Mouse (Mus musculus) ES-Bruce4 (cell line): ENCODE results near the gene Pde5a. TPM values are rescaled to one million over a fixed set of nuclear protein-coding genes. Genes with fewer than 3 reads are reported as not detected.

Source experiments
- H3K27ac ChIP-seq: 2 replicates; pipeline ENCODE4 v1.5.1; 2012; ENCODE audit warnings: low read length, inconsistent platforms; ENCODE audit not compliant: insufficient read depth
- H3K27me3 ChIP-seq: 2 replicates; pipeline ENCODE4 v1.6.1; 2012; ENCODE audit warnings: mild to moderate bottlenecking, low read length, inconsistent platforms; ENCODE audit not compliant: control insufficient read depth, poor library complexity, insufficient read depth, severe bottlenecking
- H3K36me3 ChIP-seq: 2 replicates; pipeline ENCODE4 v1.6.1; 2012; ENCODE audit warnings: inconsistent platforms, mild to moderate bottlenecking, low read length, moderate library complexity; ENCODE audit not compliant: control insufficient read depth, poor library complexity, insufficient read depth, severe bottlenecking
- H3K4me1 ChIP-seq: one replicate; pipeline ENCODE4 v1.8.1; 2011; ENCODE audit warnings: low read length; ENCODE audit not compliant: control insufficient read depth, insufficient read depth
- H3K4me3 ChIP-seq: 2 replicates; pipeline ENCODE4 v1.5.1; 2011; ENCODE audit warnings: low read depth, mild to moderate bottlenecking, low read length
- H3K9ac ChIP-seq: 2 replicates; pipeline ENCODE4 v1.6.1; 2012; ENCODE audit warnings: low read depth, mild to moderate bottlenecking, inconsistent platforms; ENCODE audit not compliant: poor library complexity, severe bottlenecking
- H3K9me3 ChIP-seq: replicated peaks from 2 replicates; pipeline ENCODE4 v1.6.1; 2012; ENCODE audit warnings: mild to moderate bottlenecking, low read length, inconsistent platforms; ENCODE audit not compliant: control insufficient read depth, poor library complexity, insufficient read depth, severe bottlenecking
- CTCF ChIP-seq: IDR thresholded peaks from one replicate; pipeline ENCODE4 v1.8.1; 2011; ENCODE audit warnings: low read depth, low read length
- EP300 ChIP-seq: IDR thresholded peaks from 2 replicates; pipeline ENCODE4 v1.6.1; 2011; ENCODE audit warnings: low read depth, low read length; ENCODE audit not compliant: insufficient read depth
- POLR2A ChIP-seq: IDR thresholded peaks from one replicate; pipeline ENCODE4 v1.8.1; 2011; ENCODE audit warnings: low read length; ENCODE audit not compliant: insufficient read depth
- polyA plus RNA-seq: library from polyadenylated mRNA; stranded (reverse); fragments of >200 nt; gene quantifications from 2 replicates; pipeline ENCODE4 v1.2.4, GENCODE M21; 2011; ENCODE audit warnings: low read depth; ENCODE audit not compliant: missing spikeins, insufficient read depth, insufficient read length

Gene Pde5a
- polyA plus RNA-seq, 1 experiment, result 9.5 TPM

DNA sequence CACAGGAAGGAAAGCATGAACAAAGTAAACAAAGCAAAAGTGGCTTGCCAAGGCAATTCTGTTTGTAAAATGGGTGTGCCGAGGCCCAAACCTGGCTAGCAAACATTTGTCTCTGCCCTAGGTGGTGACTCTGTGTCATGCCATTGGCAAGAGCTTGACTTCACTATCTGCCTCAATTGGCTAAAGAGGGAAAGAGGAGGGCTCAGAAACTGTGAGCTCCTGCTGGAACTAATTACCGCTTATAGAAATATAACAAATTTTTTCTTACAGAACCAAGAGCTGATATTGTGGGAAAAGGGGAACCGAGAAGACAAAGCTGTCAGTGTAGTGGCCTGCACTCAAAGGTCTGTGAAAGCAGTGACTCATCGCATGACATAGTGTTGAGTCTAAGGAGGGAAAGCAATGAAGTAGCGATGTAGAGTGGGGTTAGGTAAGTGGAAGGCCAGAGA is 159.6 kb downstream of the Pde5a start:
- no peak for TF ChIP-seq CTCF
- no peaks in the 10 kb centered on the region for H3K27me3 ChIP-seq
- H3K9ac ChIP-seq, result no peak overlapping the region
- no peaks in the 10 kb centered on the region for H3K36me3 ChIP-seq
- no peaks in the 10 kb centered on the region for H3K9me3 ChIP-seq
- no peak overlapping the region for H3K27ac ChIP-seq
- no peaks in the 10 kb centered on the region for H3K4me1 ChIP-seq
- no peak overlapping the region for H3K4me3 ChIP-seq

DNA sequence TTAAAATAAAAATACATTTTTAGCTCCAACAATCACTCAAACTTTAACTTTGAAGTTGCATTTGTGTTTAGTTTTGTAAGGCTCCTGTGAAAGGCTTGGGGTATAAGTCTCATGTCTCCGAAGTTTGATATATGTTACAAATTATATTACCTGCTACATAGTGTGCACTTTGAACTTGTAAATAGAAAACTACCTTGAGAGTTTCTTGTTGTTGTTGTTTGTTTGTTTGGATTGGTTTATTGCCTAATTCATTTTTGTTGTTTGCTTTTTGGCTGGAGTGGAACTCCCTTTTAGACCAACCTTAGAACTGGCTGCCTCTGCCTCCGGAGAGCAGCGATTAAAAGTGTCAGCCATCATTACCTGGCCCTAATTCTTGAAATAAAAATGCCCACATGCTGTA is 166.0 kb downstream of the Pde5a start, which contains the start of gene Fabp2:
Gene Fabp2 (plus strand): TSS at position 301 of the 400 bp plus-strand sequence.
- TF ChIP-seq EP300, result no peak
- TF ChIP-seq CTCF, result no peak
- no peak for TF ChIP-seq POLR2A
- H3K4me1 ChIP-seq, result no peaks in the 10 kb centered on the region
- no peak within 1 kb of the TSS for H3K27ac ChIP-seq

DNA sequence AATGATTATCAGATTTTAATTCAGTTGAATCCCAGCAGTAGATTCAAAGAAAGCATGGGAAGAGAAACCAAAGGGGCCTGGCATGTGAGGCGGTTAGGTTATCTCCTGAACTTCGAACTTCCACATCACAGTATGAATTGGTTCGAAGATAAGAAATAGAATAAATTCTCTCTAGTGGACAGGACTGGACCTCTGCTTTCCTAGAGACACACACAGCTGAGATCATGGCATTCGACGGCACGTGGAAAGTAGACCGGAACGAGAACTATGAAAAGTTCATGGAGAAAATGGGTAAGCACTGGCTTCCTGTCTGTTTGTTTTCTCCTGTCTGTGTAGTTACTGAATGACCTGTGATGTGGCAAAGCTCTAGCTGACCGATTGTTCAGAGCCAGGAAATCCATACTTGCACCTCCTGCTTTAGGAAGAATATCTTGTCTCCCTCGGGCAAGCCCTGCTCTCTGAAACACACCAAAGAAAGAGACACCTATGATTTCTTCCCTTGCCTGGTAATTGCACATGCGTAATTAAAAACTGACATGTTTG is 166.5 kb downstream of the Pde5a start:
- H3K27me3 ChIP-seq, result no peaks in the 10 kb centered on the region
- TF ChIP-seq EP300, result no peak
- TF ChIP-seq POLR2A, result no peak
- TF ChIP-seq CTCF, result no peak
- no peaks in the 10 kb centered on the region for H3K4me1 ChIP-seq
- no peak overlapping the region for H3K27ac ChIP-seq
- H3K9ac ChIP-seq, result no peak overlapping the region
- H3K9me3 ChIP-seq, result no peaks in the 10 kb centered on the region
- H3K4me3 ChIP-seq, result no peak overlapping the region
- H3K36me3 ChIP-seq, result no peaks in the 10 kb centered on the region

More for the DNA sequence above, 166.0 kb downstream of the Pde5a start, which contains the start of gene Fabp2:
- Histone ChIP-seq H3K36me3 (no peaks in the 10 kb centered on the region), H3K4me3 (no peak within 1 kb of the TSS), H3K9me3 (no peaks in the 10 kb centered on the region), H3K9ac (no peak within 1 kb of the TSS), H3K27me3 (no peaks in the 10 kb centered on the region)

DNA sequence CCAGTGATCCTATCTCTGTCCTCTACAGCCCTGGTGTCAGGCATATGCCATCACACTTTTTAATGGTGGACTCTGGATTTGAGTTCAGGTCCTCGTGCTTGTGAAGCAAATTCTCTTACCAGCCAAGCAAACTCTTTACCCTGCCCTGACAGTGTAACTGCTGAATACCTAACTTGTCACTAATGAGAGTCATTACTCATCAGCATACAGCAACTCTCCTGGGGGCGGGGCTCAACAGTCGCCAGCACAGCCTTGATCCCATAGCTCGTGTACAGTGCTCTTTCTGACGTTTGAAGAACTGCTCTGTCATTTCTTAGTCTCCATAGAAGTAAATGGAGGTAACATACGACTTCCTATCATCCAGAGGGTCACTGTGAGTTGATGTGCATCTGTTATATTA is 169.5 kb downstream of the Pde5a start:
- Histone ChIP-seq H3K27me3 (no peaks in the 10 kb centered on the region), H3K27ac (no peak overlapping the region), H3K36me3 (no peaks in the 10 kb centered on the region), H3K9ac (no peak overlapping the region), H3K4me3 (no peak overlapping the region), H3K9me3 (no peaks in the 10 kb centered on the region), H3K4me1 (no peaks in the 10 kb centered on the region)
- TF ChIP-seq POLR2A (no peak), CTCF (no peak), EP300 (no peak)

GRCm38 (mm10) chr3:122903746-122904433 is 175.1 kb downstream of the Pde5a start:
- no peaks in the 10 kb centered on the region for H3K36me3 ChIP-seq
- no peak overlapping the region for H3K27ac ChIP-seq
- H3K9ac ChIP-seq, result no peak overlapping the region
- no peaks in the 10 kb centered on the region for H3K9me3 ChIP-seq
- H3K4me3 ChIP-seq, result no peak overlapping the region
- no peaks in the 10 kb centered on the region for H3K4me1 ChIP-seq
- H3K27me3 ChIP-seq, result no peaks in the 10 kb centered on the region
- no peak for TF ChIP-seq POLR2A
- TF ChIP-seq CTCF, result peak; percentile 70
- no peak for TF ChIP-seq EP300

DNA sequence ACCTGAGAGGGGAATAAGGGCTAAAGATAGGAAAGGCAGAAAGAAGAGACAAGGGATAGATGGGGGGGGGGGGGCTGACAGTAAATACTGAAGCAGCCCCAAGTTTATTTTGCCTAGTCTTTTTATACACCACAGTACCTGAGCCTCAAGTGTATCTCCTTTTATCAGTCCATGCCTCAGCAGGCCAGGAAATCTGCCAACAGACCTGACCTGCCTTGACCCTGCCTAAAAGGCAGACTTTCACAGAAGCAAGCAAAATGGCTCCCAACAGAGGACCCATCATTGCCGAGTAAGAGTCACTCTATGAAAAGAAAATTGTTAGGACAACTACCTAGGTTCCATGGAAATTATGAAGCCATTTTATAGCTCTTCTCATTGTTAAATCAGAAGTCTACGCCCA is 179.1 kb downstream of the Pde5a start:
- TF ChIP-seq CTCF (no peak), EP300 (no peak), POLR2A (no peak)
- H3K9ac ChIP-seq, result no peak overlapping the region
- H3K27me3 ChIP-seq, result no peaks in the 10 kb centered on the region
- no peak overlapping the region for H3K4me3 ChIP-seq
- H3K36me3 ChIP-seq, result no peaks in the 10 kb centered on the region
- no peak overlapping the region for H3K27ac ChIP-seq
- no peaks in the 10 kb centered on the region for H3K9me3 ChIP-seq
- H3K4me1 ChIP-seq, result no peaks in the 10 kb centered on the region

Other genes with a start within 250 kb of the Pde5a start
- 113 and 119 TPM in 2 replicates for gene Fnbp1l, start 109.2 kb upstream of the Pde5a start, polyA plus RNA-seq
- gene Fabp2, start 166.1 kb downstream of the Pde5a start, polyA plus RNA-seq, result not detected in 2 replicates
- gene Gm10959, start 190.4 kb downstream of the Pde5a start, polyA plus RNA-seq, result not detected in 2 replicates
- 96.2 and 101 TPM in 2 replicates for gene 1810037I17Rik, start 195.3 kb downstream of the Pde5a start, polyA plus RNA-seq